Mouse (Mus musculus) left cerebral cortex, adult 8-10 months (tissue): ENCODE measurements around the gene Btbd17. TPM values are rescaled to one million over a fixed set of nuclear protein-coding genes. Genes with fewer than 3 reads are reported as not detected.
A peak's percentile ranks its signal among the peaks of the same experiment; 100 is the strongest.

Source experiments
- DNase-seq, 2 experiments: peaks; one replicate each; pipeline ENCODE4 v3.0.0; 2022; ENCODE audit warnings: low spot score in 2 of 2
- total RNA-seq, 4 experiments: library from RNA; stranded (reverse); gene quantifications; 2 replicates each; pipeline ENCODE4 v1.2.4; 2022

The Btbd17 gene
- total RNA-seq, 4 experiments from 2014 or later: 21.5 to 28.4 (median 23.1) TPM

- no peak for DNase-seq
Observed at GRCm38 (mm10) chr11:114803990-114804389, 8.2 kb upstream of the Btbd17 start.

GRCm38 (mm10) chr11:114802540-114803267 lies 7.0 kb upstream of the Btbd17 start:
- no peak for DNase-seq

- no peak for DNase-seq
Observed at GRCm38 (mm10) chr11:114801906-114802305, 6.2 kb upstream of the Btbd17 start.

GRCm38 (mm10) chr11:114798624-114799023 lies 2.9 kb upstream of the Btbd17 start, which contains the start of gene Gpr142:
Gene Gpr142, plus strand, starts transcription at chr11:114798924.
- DNase-seq: no peak

- DNase-seq: no peak
Observed at GRCm38 (mm10) chr11:114797981-114798380, 2.2 kb upstream of the Btbd17 start.

- no peak for DNase-seq
Observed at GRCm38 (mm10) chr11:114797176-114797575, 1.4 kb upstream of the Btbd17 start.

GRCm38 (mm10) chr11:114795231-114795746 lies 456 bp downstream of the Btbd17 start:
- peak; percentile 71 to 97 for DNase-seq

GRCm38 (mm10) chr11:114794691-114795090 lies 1.1 kb downstream of the Btbd17 start:
- DNase-seq: no peak

GRCm38 (mm10) chr11:114793868-114794545 lies 1.7 kb downstream of the Btbd17 start:
- DNase-seq: no peak

GRCm38 (mm10) chr11:114792931-114793494 lies 2.7 kb downstream of the Btbd17 start:
- DNase-seq: no peak

- DNase-seq: no peak
Observed at GRCm38 (mm10) chr11:114791891-114792411, 3.8 kb downstream of the Btbd17 start.

- no peak for DNase-seq
Observed at GRCm38 (mm10) chr11:114791351-114791889, 4.3 kb downstream of the Btbd17 start.

GRCm38 (mm10) chr11:114790841-114791240 lies 4.9 kb downstream of the Btbd17 start:
- no peak for DNase-seq

- no peak for DNase-seq
Observed at GRCm38 (mm10) chr11:114790171-114790570, 5.6 kb downstream of the Btbd17 start.

- no peak for DNase-seq
Observed at GRCm38 (mm10) chr11:114789716-114790115, 6.0 kb downstream of the Btbd17 start.

- DNase-seq: peak in 1 of 2 experiments; percentile 61
Observed at GRCm38 (mm10) chr11:114789061-114789714, 6.6 kb downstream of the Btbd17 start.

GRCm38 (mm10) chr11:114787611-114788010 lies 8.1 kb downstream of the Btbd17 start:
- DNase-seq: no peak

- peak in 1 of 2 experiments; percentile 51 for DNase-seq
Observed at GRCm38 (mm10) chr11:114786326-114786725, 9.4 kb downstream of the Btbd17 start.

- no peak for DNase-seq
Observed at GRCm38 (mm10) chr11:114785892-114786291, 9.9 kb downstream of the Btbd17 start.

- DNase-seq: no peak
Observed at GRCm38 (mm10) chr11:114780076-114780475, 15.7 kb downstream of the Btbd17 start.

- DNase-seq: no peak
Observed at GRCm38 (mm10) chr11:114771896-114772295, 23.8 kb downstream of the Btbd17 start.
